Mouse (Mus musculus): Measurements from ENCODE around the gene Ift172.
"Not testable (repeated sequence)": the region's sequence is repeated elsewhere in the genome, so short reads cannot be mapped to it uniquely, and the experiment has no call there.

Ift172 gene

GRCm38 (mm10) chr5:31218294-31218693, 72.6 kb downstream of the Ift172 start:
- DNase-seq (ENCODE audit: low read depth, low spot score): peak; percentile 49

DNA sequence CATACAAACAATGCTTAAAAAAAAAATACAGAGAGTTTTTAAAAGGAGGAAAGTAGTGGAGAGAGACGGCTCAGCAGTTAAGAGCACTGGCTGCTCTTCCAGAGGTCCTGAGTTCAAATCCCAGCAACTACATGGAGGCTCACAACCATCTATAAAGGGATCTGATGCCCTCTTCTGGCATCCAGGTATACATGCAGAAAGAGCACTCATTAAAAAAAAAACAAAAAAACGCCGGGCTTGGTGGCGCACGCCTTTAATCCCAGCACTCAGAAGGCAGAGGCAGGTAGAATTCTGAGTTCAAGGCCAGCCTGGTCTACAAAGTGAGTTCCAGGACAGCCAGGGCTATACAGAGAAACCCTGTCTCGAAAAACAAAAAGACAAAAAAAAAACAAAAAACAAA, 74.4 kb downstream of the Ift172 start:
- DNase-seq (ENCODE audit: low read depth, low spot score): not testable (repeated sequence)

- no peak for DNase-seq (ENCODE audit: low read depth, low spot score)
These were observed 86.5 kb downstream of the Ift172 start for GRCm38 (mm10) chr5:31204421-31204820.

- no peak for DNase-seq (ENCODE audit: low read depth, low spot score)
These were observed 87.0 kb downstream of the Ift172 start for GRCm38 (mm10) chr5:31203866-31204265.

Data from ES-CJ7 (cell line).